Mouse (Mus musculus) small intestine, adult 2 months (tissue): Measurements from ENCODE around the gene Abca12. TPM values are rescaled to one million over a fixed set of nuclear protein-coding genes. Genes with fewer than 3 reads are reported as not detected.

Experiments used
- H3K27ac ChIP-seq: fragments of 200-500 bp; 2 replicates; pipeline ENCODE4 v1.5.1; 2012; ENCODE audit warnings: low read depth, low read length, control low read depth, inconsistent platforms; ENCODE audit not compliant: insufficient read depth
- H3K27me3 ChIP-seq: fragments of 200-500 bp; 2 replicates; pipeline ENCODE4 v1.6.1; 2012; ENCODE audit warnings: mild to moderate bottlenecking, moderate library complexity, low read length, inconsistent platforms; ENCODE audit not compliant: control insufficient read depth, insufficient read depth
- H3K36me3 ChIP-seq: fragments of 200-500 bp; 2 replicates; pipeline ENCODE4 v1.6.1; 2012; ENCODE audit warnings: mild to moderate bottlenecking, low read length, control low read depth, inconsistent platforms; ENCODE audit not compliant: control insufficient read depth, insufficient read depth
- H3K4me1 ChIP-seq: fragments of 200-500 bp; 2 replicates; pipeline ENCODE4 v1.6.1; 2012; ENCODE audit warnings: low read length, inconsistent platforms, mixed read lengths; ENCODE audit not compliant: control insufficient read depth, insufficient read depth, insufficient read length
- H3K4me3 ChIP-seq: fragments of 200-500 bp; 2 replicates; pipeline ENCODE4 v1.5.1; 2012; ENCODE audit warnings: low read depth, mild to moderate bottlenecking, control low read depth, inconsistent platforms, low read length, moderate library complexity
- CTCF ChIP-seq: fragments of 200-500 bp; IDR thresholded peaks from 2 replicates; pipeline ENCODE4 v1.5.1; 2012; ENCODE audit warnings: low read depth, mild to moderate bottlenecking, control low read depth, inconsistent platforms, low read length, moderate library complexity, mixed read lengths; ENCODE audit not compliant: insufficient replicate concordance, insufficient read length; ENCODE audit errors: extremely low read depth
- POLR2A ChIP-seq: fragments of 200-500 bp; IDR thresholded peaks from 2 replicates; pipeline ENCODE4 v1.6.1; 2012; ENCODE audit warnings: low read depth, mild to moderate bottlenecking, control low read depth, inconsistent platforms, low read length, moderate library complexity
- WGBS: fragments of 180-500 bp; shearing (Covaris S2); methylation state at CpG from one replicate; pipeline ENCODE4 v1.1.7; 2018; 5-methylcytosine and 5-hydroxymethylcytosine counted together
- polyA plus RNA-seq: library from polyadenylated mRNA; depleted of rRNA; stranded (reverse); fragments of >200 nt; gene quantifications from 2 replicates; pipeline ENCODE4 v1.2.3, GENCODE M21; 2012

Gene Abca12
- polyA plus RNA-seq, 1 experiment = not detected

DNA sequence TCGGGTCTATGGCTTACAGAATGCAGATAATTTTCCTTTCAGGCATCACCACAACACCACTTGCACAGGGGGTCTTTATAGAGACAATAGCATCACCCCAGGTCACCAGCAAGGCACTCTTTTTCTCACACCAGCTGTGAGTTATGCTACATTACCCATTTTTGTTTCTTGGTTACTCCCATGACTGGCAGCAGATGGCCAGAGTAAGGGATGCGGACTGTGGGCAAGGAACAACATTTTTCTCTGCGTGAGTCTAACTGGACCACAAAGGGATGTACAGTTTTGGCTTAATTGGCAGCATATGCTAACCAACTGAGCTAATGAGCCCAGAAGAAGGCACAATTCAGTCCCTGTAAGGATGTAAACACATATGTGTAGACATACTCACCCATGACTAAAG is 122.8 kb downstream of the Abca12 start:
- H3K4me3 ChIP-seq = no peak overlapping the region
- 83% methylated on average over 3 of the region's 3 CpGs for WGBS
- H3K27ac ChIP-seq = no peak overlapping the region
- H3K27me3 ChIP-seq = no peaks in the 10 kb centered on the region
- no peak for TF ChIP-seq CTCF
- no peak for TF ChIP-seq POLR2A
- H3K4me1 ChIP-seq = no peaks in the 10 kb centered on the region
- no peaks in the 10 kb centered on the region for H3K36me3 ChIP-seq

DNA sequence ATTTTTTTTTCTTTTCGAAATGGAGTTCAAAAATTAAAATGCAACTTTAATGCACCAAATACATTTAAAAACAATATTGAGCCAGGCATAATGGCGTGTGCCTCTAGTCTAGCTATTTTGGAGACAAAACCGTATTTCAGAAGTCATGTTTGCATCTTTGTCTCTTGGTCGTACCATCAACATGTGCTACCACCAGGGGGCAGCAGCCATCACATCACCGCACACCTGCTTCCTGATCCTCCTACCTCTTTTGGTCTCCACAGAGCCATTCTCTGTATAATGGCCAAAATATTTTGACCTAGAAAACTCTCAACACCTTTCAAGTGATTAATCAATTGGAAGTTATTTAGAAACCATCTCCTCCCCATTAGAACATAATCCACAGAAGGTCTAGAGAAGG is 125.2 kb downstream of the Abca12 start:
- H3K4me3 ChIP-seq = no peak overlapping the region
- TF ChIP-seq CTCF (peak; percentile 84; the same call in 1 of the 2 replicates), POLR2A (no peak)
- no peaks in the 10 kb centered on the region for H3K27me3 ChIP-seq
- H3K4me1 ChIP-seq = no peaks in the 10 kb centered on the region
- no peaks in the 10 kb centered on the region for H3K36me3 ChIP-seq
- WGBS = 14% methylated on average over 5 of the region's 5 CpGs
- H3K27ac ChIP-seq = no peak overlapping the region

DNA sequence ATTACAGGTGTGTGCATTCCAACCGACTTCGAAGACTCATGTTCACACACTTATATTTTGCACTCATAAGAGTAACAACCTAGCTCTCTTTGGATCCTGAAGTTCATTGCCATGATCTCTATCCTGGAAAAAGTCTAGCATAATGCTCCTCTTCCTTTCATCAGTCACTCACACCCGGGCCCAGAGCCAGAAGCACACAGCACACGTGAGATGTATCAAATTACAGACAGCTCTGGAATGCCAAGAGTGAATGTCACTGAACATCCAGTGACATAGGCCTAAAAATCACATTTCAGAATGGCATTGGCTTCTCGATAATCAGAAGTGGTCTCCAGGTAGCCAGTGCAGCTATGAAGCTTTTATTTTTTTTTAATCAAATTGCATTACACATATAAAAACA is 137.8 kb downstream of the Abca12 start:
- Histone ChIP-seq H3K4me1 (no peaks in the 10 kb centered on the region), H3K27ac (no peak overlapping the region), H3K27me3 (no peaks in the 10 kb centered on the region), H3K4me3 (no peak overlapping the region), H3K36me3 (no peaks in the 10 kb centered on the region)
- 31% methylated on average over 5 of the region's 5 CpGs for WGBS
- no peak for TF ChIP-seq CTCF
- TF ChIP-seq POLR2A = no peak

DNA sequence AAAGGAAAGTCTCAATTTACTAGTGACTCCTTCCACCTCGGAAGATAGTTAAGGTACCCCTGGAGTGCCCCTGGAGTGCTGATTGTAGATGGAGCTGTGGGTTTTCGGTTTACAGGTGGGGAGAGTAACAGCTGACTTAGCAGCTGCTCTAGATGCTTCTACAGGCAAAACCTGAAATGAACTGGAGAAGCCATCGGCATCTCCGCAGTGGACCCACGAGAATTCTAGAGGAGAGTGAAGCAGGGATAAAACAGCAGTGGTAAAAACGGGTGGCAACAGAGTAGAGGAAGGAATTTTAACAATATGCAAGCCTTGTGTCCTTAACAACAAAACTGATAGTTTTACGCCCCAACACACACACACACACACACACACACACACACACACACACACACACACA is 142.2 kb downstream of the Abca12 start:
- Histone ChIP-seq H3K36me3 (no peaks in the 10 kb centered on the region), H3K4me3 (no peak overlapping the region), H3K27me3 (no peaks in the 10 kb centered on the region), H3K27ac (no peak overlapping the region), H3K4me1 (no peaks in the 10 kb centered on the region)
- no peak for TF ChIP-seq CTCF
- no peak for TF ChIP-seq POLR2A
- WGBS = 70% methylated on average over 7 of the region's 7 CpGs

DNA sequence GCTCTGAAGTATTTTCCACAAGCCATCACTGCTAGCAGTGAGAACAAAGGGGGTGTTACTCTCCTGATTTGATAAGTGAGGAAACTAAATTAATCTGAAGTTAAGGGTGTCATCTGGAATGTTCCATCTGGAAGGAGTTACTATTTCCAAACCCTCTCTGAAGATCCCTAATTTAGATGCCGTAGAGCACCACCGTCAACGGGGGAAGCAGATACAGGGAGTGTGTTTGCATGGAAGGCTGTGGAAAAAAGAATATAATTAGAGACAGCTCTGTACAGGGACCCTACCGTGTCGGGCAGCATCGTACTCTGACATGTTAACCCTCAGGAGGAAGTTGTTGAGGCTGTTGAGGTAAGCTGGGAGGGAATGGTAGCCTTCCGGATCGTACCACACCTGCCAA is 142.6 kb downstream of the Abca12 start:
- no peaks in the 10 kb centered on the region for H3K36me3 ChIP-seq
- H3K4me3 ChIP-seq = no peak overlapping the region
- no peaks in the 10 kb centered on the region for H3K4me1 ChIP-seq
- no peaks in the 10 kb centered on the region for H3K27me3 ChIP-seq
- no peak overlapping the region for H3K27ac ChIP-seq
- TF ChIP-seq CTCF (no peak), POLR2A (no peak)
- WGBS = 73% methylated on average over 8 of the region's 8 CpGs

DNA sequence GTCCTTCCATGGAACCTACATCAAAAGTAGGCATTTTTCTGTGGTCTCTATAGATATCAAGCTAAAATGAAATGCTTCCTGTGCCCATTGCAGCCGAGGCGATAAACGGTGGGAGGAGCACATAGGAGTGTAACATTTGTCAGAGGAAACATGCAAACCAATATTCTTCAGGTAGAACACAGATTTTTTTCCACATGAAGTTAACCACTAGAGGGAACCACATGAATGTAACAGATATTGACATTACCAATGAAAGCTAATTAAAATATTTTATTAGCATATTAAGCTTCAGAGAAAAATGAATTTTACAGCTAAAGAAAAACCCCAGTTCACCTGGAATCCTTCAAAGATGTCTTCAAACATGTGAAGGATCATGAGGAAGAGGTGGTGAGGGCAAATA is 144.6 kb downstream of the Abca12 start:
- Histone ChIP-seq H3K4me1 (no peaks in the 10 kb centered on the region), H3K36me3 (no peaks in the 10 kb centered on the region), H3K27me3 (no peaks in the 10 kb centered on the region), H3K27ac (no peak overlapping the region), H3K4me3 (no peak overlapping the region)
- no peak for TF ChIP-seq CTCF
- no peak for TF ChIP-seq POLR2A
- WGBS = 89% methylated on average over 3 of the region's 3 CpGs

DNA sequence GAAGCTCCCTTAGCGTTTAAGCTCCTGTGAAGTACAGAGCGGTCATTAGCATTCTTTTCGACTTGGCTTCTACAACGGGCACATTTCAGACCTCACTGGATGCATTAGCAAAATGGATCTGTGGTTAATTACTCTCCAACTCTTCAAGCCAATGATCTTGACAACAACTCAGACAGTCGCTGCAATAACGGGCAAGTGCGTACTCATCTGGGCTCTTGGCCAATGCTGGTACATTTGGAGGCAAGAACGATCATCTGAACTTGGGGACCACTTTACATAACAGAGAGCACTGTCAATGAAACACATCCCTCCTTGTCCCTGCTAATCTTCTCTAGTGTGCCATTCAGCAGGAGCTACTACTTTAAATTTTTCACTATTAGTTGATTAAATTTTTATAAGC is 148.1 kb downstream of the Abca12 start:
- H3K4me1 ChIP-seq = no peaks in the 10 kb centered on the region
- no peaks in the 10 kb centered on the region for H3K27me3 ChIP-seq
- 94% methylated on average over 8 of the region's 8 CpGs for WGBS
- H3K27ac ChIP-seq = no peak overlapping the region
- H3K4me3 ChIP-seq = no peak overlapping the region
- TF ChIP-seq CTCF (no peak), POLR2A (no peak)
- H3K36me3 ChIP-seq = no peaks in the 10 kb centered on the region

DNA sequence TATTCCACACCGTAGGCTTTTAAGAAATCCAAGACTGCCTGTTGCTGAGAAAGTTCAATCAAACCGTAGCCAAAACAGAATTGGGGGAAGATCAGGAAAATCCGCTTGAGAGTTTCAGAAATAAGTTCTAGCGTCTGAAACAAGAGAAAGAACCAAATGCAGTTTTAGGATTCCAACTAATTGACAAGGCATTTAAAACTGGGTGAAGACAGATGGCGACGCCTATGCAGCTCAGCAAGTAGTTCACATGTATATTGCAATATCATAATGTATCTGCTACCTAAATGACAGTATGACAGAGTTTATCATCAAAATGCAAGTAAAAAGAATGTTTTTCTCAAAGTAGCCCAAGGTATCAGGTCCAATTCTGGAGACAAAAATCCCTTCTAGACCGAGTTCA is 151.2 kb downstream of the Abca12 start:
- no peak overlapping the region for H3K27ac ChIP-seq
- H3K27me3 ChIP-seq = no peaks in the 10 kb centered on the region
- H3K4me3 ChIP-seq = no peak overlapping the region
- no peaks in the 10 kb centered on the region for H3K36me3 ChIP-seq
- WGBS = 90% methylated on average over 7 of the region's 7 CpGs
- no peaks in the 10 kb centered on the region for H3K4me1 ChIP-seq
- TF ChIP-seq POLR2A (no peak), CTCF (no peak)
